Mouse (Mus musculus): ENCODE measurements around the gene Scrn2.

Gene Scrn2

GRCm38 (mm10) chr11:97017696-97018582 lies 11.8 kb upstream of the Scrn2 start:
- DNase-seq (ENCODE audit: extremely low read depth, insufficient read length, low spot score) = no peak

- DNase-seq (ENCODE audit: extremely low read depth, insufficient read length, low spot score) = peak; percentile 61
Observed at GRCm38 (mm10) chr11:97018583-97019344, 11.0 kb upstream of the Scrn2 start.

- peak; percentile 70 for DNase-seq (ENCODE audit: extremely low read depth, insufficient read length, low spot score)
Observed at GRCm38 (mm10) chr11:97019345-97019708, 10.4 kb upstream of the Scrn2 start.

- no peak for DNase-seq (ENCODE audit: extremely low read depth, insufficient read length, low spot score)
Observed at GRCm38 (mm10) chr11:97021121-97021765, 8.5 kb upstream of the Scrn2 start.

GRCm38 (mm10) chr11:97021873-97022484 lies 7.8 kb upstream of the Scrn2 start:
- no peak for DNase-seq (ENCODE audit: extremely low read depth, insufficient read length, low spot score)

GRCm38 (mm10) chr11:97024977-97025376 lies 4.8 kb upstream of the Scrn2 start:
- no peak for DNase-seq (ENCODE audit: extremely low read depth, insufficient read length, low spot score)

- peak; percentile 78 for DNase-seq (ENCODE audit: extremely low read depth, insufficient read length, low spot score)
Observed at GRCm38 (mm10) chr11:97025721-97026344, 3.9 kb upstream of the Scrn2 start.

- DNase-seq (ENCODE audit: extremely low read depth, insufficient read length, low spot score) = no peak
Observed at GRCm38 (mm10) chr11:97030426-97030825, 688 bp downstream of the Scrn2 start.

GRCm38 (mm10) chr11:97031977-97032376 lies 2.2 kb downstream of the Scrn2 start:
- DNase-seq (ENCODE audit: extremely low read depth, insufficient read length, low spot score) = no peak

GRCm38 (mm10) chr11:97032499-97032898 lies 2.8 kb downstream of the Scrn2 start:
- no peak for DNase-seq (ENCODE audit: extremely low read depth, insufficient read length, low spot score)

GRCm38 (mm10) chr11:97033781-97034180 lies 4.0 kb downstream of the Scrn2 start:
- DNase-seq (ENCODE audit: extremely low read depth, insufficient read length, low spot score) = no peak

- no peak for DNase-seq (ENCODE audit: extremely low read depth, insufficient read length, low spot score)
Observed at GRCm38 (mm10) chr11:97036141-97036540, 6.4 kb downstream of the Scrn2 start.

GRCm38 (mm10) chr11:97038881-97039280 lies 9.1 kb downstream of the Scrn2 start:
- no peak for DNase-seq (ENCODE audit: extremely low read depth, insufficient read length, low spot score)

GRCm38 (mm10) chr11:97040301-97041021 lies 10.7 kb downstream of the Scrn2 start:
- DNase-seq (ENCODE audit: extremely low read depth, insufficient read length, low spot score) = no peak

- peak; percentile 89 for DNase-seq (ENCODE audit: extremely low read depth, insufficient read length, low spot score)
Observed at GRCm38 (mm10) chr11:97041022-97041899, 11.5 kb downstream of the Scrn2 start, which contains the start of the genes Lrrc46 and Mrpl10. Gene Lrrc46, minus strand, starts transcription at chr11:97041407. Gene Mrpl10, plus strand, starts transcription at chr11:97041560.

GRCm38 (mm10) chr11:97044902-97045301 lies 15.2 kb downstream of the Scrn2 start:
- no peak for DNase-seq (ENCODE audit: extremely low read depth, insufficient read length, low spot score)

- DNase-seq (ENCODE audit: extremely low read depth, insufficient read length, low spot score) = no peak
Observed at GRCm38 (mm10) chr11:97045861-97046260, 16.1 kb downstream of the Scrn2 start.

- no peak for DNase-seq (ENCODE audit: extremely low read depth, insufficient read length, low spot score)
Observed at GRCm38 (mm10) chr11:97048090-97048650, 18.4 kb downstream of the Scrn2 start.
